ENCODE assay signal across 10 mouse cellular contexts in genomic region chr11:82959613-82960012, GRCm38 (mm10). TPM values are rescaled to one million over a fixed set of nuclear protein-coding genes. Genes with fewer than 3 reads are reported as not detected.
A peak's percentile ranks its signal among the peaks of the same experiment; 100 is the strongest.
DNase-seq lines count a peak whose midpoint lies in the region; ATAC-seq and TF ChIP-seq lines count a peak whose summit lies in the region.
"Had no signal": no experiment of that assay in that cellular context is flagged by ENCODE, and none has a peak within 500 bp of the region (broad histone marks: within the 10 kb centered on the region; RNA-seq: fewer than 3 reads in every experiment).

No protein-coding gene starts in this region.

- no peak overlapping the region for H3K27ac ChIP-seq in hindbrain, postnatal 0 days
- H3K27ac ChIP-seq in hindbrain, embryonic 16.5 days (ENCODE audit: low read depth, low read length) = no peak overlapping the region
- H3K27ac ChIP-seq: embryonic facial prominence, embryonic 12.5 days; limb, embryonic 12.5 days had no signal

- H3K4me2 ChIP-seq in hindbrain, postnatal 0 days (ENCODE audit: low read depth, low read length) = no peak overlapping the region
- no peak overlapping the region for H3K4me2 ChIP-seq in hindbrain, embryonic 16.5 days (ENCODE audit: low read length)
- H3K4me2 ChIP-seq: embryonic facial prominence, embryonic 12.5 days; limb, embryonic 12.5 days had no signal

- 14% methylated on average over 4 of the region's 4 CpGs for WGBS in hindbrain, postnatal 0 days
- WGBS in hindbrain, embryonic 16.5 days = 13% methylated on average over 4 of the region's 4 CpGs

- peak; percentile 80 for TF ChIP-seq CTCF in hindbrain, postnatal 0 days (IDR thresholded peaks at IDR 0.05; ENCODE audit: low read depth)

- ATAC-seq in hindbrain, postnatal 0 days = no peak
- no peak for ATAC-seq in hindbrain, embryonic 16.5 days

- no peaks in the 10 kb centered on the region for H3K36me3 ChIP-seq in hindbrain, postnatal 0 days (ENCODE audit: insufficient read depth, low read length)
- H3K36me3 ChIP-seq in hindbrain, embryonic 16.5 days (ENCODE audit: control insufficient read depth, insufficient read depth, low read length) = no peaks in the 10 kb centered on the region
- H3K36me3 ChIP-seq: embryonic facial prominence, embryonic 12.5 days; limb, embryonic 12.5 days had no signal

- 0 out of 2 replicates have a peak, but pooled peaks cover 4% of the 10 kb centered on the region for H3K27me3 ChIP-seq in hindbrain, postnatal 0 days (ENCODE audit: insufficient read depth, low read length)
- H3K27me3 ChIP-seq in hindbrain, embryonic 16.5 days (replicated peaks; ENCODE audit: control insufficient read depth, insufficient read depth, low read length) = no peaks in the 10 kb centered on the region

- peak; percentile 48 for DNase-seq in hindbrain, postnatal 0 days (ENCODE audit: low spot score)
- DNase-seq in urinary bladder, postnatal 25 days (ENCODE audit: low spot score) = peak; percentile 17
- DNase-seq in urinary bladder, postnatal 10 days (ENCODE audit: low spot score) = no peak
- DNase-seq in cerebellum, adult 9-11 months = peak; percentile 18
- DNase-seq in kidney, postnatal 14 days = peak; percentile 72
- peak; percentile 29 for DNase-seq in retina, postnatal 7 days (ENCODE audit: low read depth, low spot score)
- DNase-seq in left cerebral cortex, postnatal 4 days = no peak

- intact Hi-C loops in left cerebral cortex, postnatal 4 days (cut with DNase I) = no loop called here

- H3K9me3 ChIP-seq in hindbrain, postnatal 0 days (ENCODE audit: low read length) = no peaks in the 10 kb centered on the region
- H3K9me3 ChIP-seq in hindbrain, embryonic 16.5 days (ENCODE audit: control insufficient read depth, low read length) = no peaks in the 10 kb centered on the region
- H3K9me3 ChIP-seq: embryonic facial prominence, embryonic 12.5 days; limb, embryonic 12.5 days had no signal

- no peak overlapping the region for H3K9ac ChIP-seq in hindbrain, postnatal 0 days (replicated peaks; ENCODE audit: low read length)
- no peak overlapping the region for H3K9ac ChIP-seq in hindbrain, embryonic 16.5 days (ENCODE audit: low read depth, low read length)
- H3K9ac ChIP-seq: embryonic facial prominence, embryonic 12.5 days; limb, embryonic 12.5 days had no signal

- no peaks in the 10 kb centered on the region for H3K4me1 ChIP-seq in hindbrain, postnatal 0 days (ENCODE audit: insufficient read depth, low read length)
- H3K4me1 ChIP-seq in hindbrain, embryonic 16.5 days (ENCODE audit: control insufficient read depth, insufficient read depth, low read depth, low read length) = no peaks in the 10 kb centered on the region
- H3K4me1 ChIP-seq: embryonic facial prominence, embryonic 12.5 days; limb, embryonic 12.5 days had no signal

- no peak overlapping the region for H3K4me3 ChIP-seq in hindbrain, postnatal 0 days (ENCODE audit: low read length)
- H3K4me3 ChIP-seq in hindbrain, embryonic 16.5 days (ENCODE audit: low read length) = no peak overlapping the region
- H3K4me3 ChIP-seq: embryonic facial prominence, embryonic 12.5 days; limb, embryonic 12.5 days had no signal

RNA-seq across cellular contexts. Expression of gene Slfn5, which starts 8.5 kb away (rescaled TPM):
- 1.8 and 2.2 TPM in 2 replicates for total RNA-seq in hindbrain, postnatal 0 days (2014; rRNA removed)
- polyA plus RNA-seq in hindbrain, postnatal 0 days (2015; fragmentation: Nextera tagmentation; extraction: Ambion mirVana) = 2.1 and 2.4 TPM in 2 replicates
- 1.3 and 1.9 TPM in 2 replicates for polyA plus RNA-seq in hindbrain, embryonic 16.5 days (2015; fragmentation: Nextera tagmentation; extraction: Ambion mirVana)
- total RNA-seq in left cerebral cortex, postnatal 4 days (2021) = 1 to 10 TPM; 2.6 to 4.2 TPM

RNA-seq across cellular contexts. Expression of gene Slfn9, which starts 32.0 kb away (rescaled TPM):
- total RNA-seq in hindbrain, postnatal 0 days (2014; rRNA removed) = 1.5 and 3.2 TPM in 2 replicates
- polyA plus RNA-seq in hindbrain, postnatal 0 days (2015; fragmentation: Nextera tagmentation; extraction: Ambion mirVana) = 2.2 and 2.4 TPM in 2 replicates
- 2.1 and 2.7 TPM in 2 replicates for polyA plus RNA-seq in hindbrain, embryonic 16.5 days (2015; fragmentation: Nextera tagmentation; extraction: Ambion mirVana)
- total RNA-seq in left cerebral cortex, postnatal 4 days (2021) = 1 to 10 TPM; 1.2 to 1.8 TPM

RNA-seq across cellular contexts. Expression of gene Unc45b, which starts 49.3 kb away (rescaled TPM):
- 0.42 and 4.5 TPM in 2 replicates for total RNA-seq in hindbrain, postnatal 0 days (2014; rRNA removed)
- 2.4 and 3.4 TPM in 2 replicates for polyA plus RNA-seq in hindbrain, postnatal 0 days (2015; fragmentation: Nextera tagmentation; extraction: Ambion mirVana)
- polyA plus RNA-seq in hindbrain, embryonic 16.5 days (2015; fragmentation: Nextera tagmentation; extraction: Ambion mirVana) = 1.4 and 3.3 TPM in 2 replicates
- total RNA-seq in left cerebral cortex, postnatal 4 days (2021) = 1 to 10 TPM; 4.2 to 4.8 TPM

RNA-seq across cellular contexts. Expression of gene Nle1, which starts 51.4 kb away (rescaled TPM):
- 23.5 and 34.2 TPM in 2 replicates for total RNA-seq in hindbrain, postnatal 0 days (2014; rRNA removed)
- polyA plus RNA-seq in hindbrain, postnatal 0 days (2015; fragmentation: Nextera tagmentation; extraction: Ambion mirVana) = 26.0 and 27.2 TPM in 2 replicates
- 30.3 and 31.1 TPM in 2 replicates for polyA plus RNA-seq in hindbrain, embryonic 16.5 days (2015; fragmentation: Nextera tagmentation; extraction: Ambion mirVana)
- total RNA-seq in left cerebral cortex, postnatal 4 days (2021) = 10 to 100 TPM; 50.0 to 51.3 TPM

Comparison
In these comparisons a context has a peak if more than half of its experiments do, and no peak if none do; other contexts are left out.
1. DNase-seq: peak in hindbrain, postnatal 0 days (single experiment), urinary bladder, postnatal 25 days (single experiment), cerebellum, adult 9-11 months (single experiment), kidney, postnatal 14 days (single experiment) and retina, postnatal 7 days (single experiment); none in urinary bladder, postnatal 10 days (single experiment) and left cerebral cortex, postnatal 4 days (single experiment).